Mouse (Mus musculus) hindbrain, embryonic 14.5 days (tissue): Measurements from ENCODE around the gene Hells. TPM values are rescaled to one million over a fixed set of nuclear protein-coding genes. Genes with fewer than 3 reads are reported as not detected.
A peak's percentile ranks its signal among the peaks of the same experiment; 100 is the strongest.

ENCODE experiments used
- ATAC-seq: fragments of 200-750 bp; cut with Nextera tagmentation; 2 replicates; pipeline ENCODE4 v1.8.0; 2017; ENCODE audit warnings: moderate number of reproducible peaks, mild to moderate bottlenecking, moderate TSS enrichment, moderate library complexity; ENCODE audit not compliant: low FRiP score
- DNase-seq: peaks from one replicate; pipeline ENCODE4 v3.0.0-alpha.2; 2015; ENCODE audit warnings: low spot score
- H3K27ac ChIP-seq: fragments of 300-500 bp; sonication (generic); 2 replicates; pipeline ENCODE4 v1.5.1; 2014; ENCODE audit warnings: mild to moderate bottlenecking, moderate library complexity
- H3K27me3 ChIP-seq: fragments of 300-500 bp; sonication (generic); 2 replicates; pipeline ENCODE4 v1.6.1; 2014; ENCODE audit warnings: mild to moderate bottlenecking, low read length, mixed read lengths; ENCODE audit not compliant: control insufficient read depth, insufficient read depth
- H3K36me3 ChIP-seq: fragments of 300-500 bp; sonication (generic); replicated peaks from 2 replicates; pipeline ENCODE4 v1.6.1; 2014; ENCODE audit not compliant: control insufficient read depth, insufficient read depth
- H3K4me1 ChIP-seq: fragments of 300-500 bp; sonication (generic); replicated peaks from 2 replicates; pipeline ENCODE4 v1.6.1; 2014; ENCODE audit warnings: antibody characterized with exemption, low read length, mixed read lengths; ENCODE audit not compliant: control insufficient read depth, insufficient read depth
- H3K4me2 ChIP-seq: fragments of 300-500 bp; sonication (generic); replicated peaks from 2 replicates; pipeline ENCODE4 v1.6.1; 2014; ENCODE audit warnings: mild to moderate bottlenecking, moderate library complexity
- H3K4me3 ChIP-seq: fragments of 300-500 bp; sonication (generic); replicated peaks from 2 replicates; pipeline ENCODE4 v1.5.1; 2014; ENCODE audit warnings: mild to moderate bottlenecking, low read length
- H3K9ac ChIP-seq: fragments of 300-500 bp; sonication (generic); 2 replicates; pipeline ENCODE4 v1.6.1; 2014
- H3K9me3 ChIP-seq: fragments of 300-500 bp; sonication (generic); 2 replicates; pipeline ENCODE4 v1.6.1; 2016; ENCODE audit warnings: low read length; ENCODE audit not compliant: control insufficient read depth
- WGBS: fragments of 180-500 bp; shearing (Covaris S2); extraction: QIAGEN DNeasy Blood & Tissue Kit; methylation state at CpG from one replicate; pipeline ENCODE4 v1.1.7; 2014; 5-methylcytosine and 5-hydroxymethylcytosine counted together
- polyA plus RNA-seq: library from polyadenylated mRNA; unstranded; fragments of >200 nt; fragmentation: Nextera tagmentation; extraction: Ambion mirVana; gene quantifications from 2 replicates; pipeline ENCODE4 v1.2.1, GENCODE M21; 2014

Hells gene
- polyA plus RNA-seq, 1 experiment from 2014 or later, result 9.1 TPM

- DNase-seq, result peak; percentile 26
- 1% methylated on average over 23 of the region's 23 CpGs for WGBS
- H3K4me1 ChIP-seq, result peaks cover 14% of the 10 kb centered on the region; the same call in 1 of the 2 replicates
Observed at GRCm38 (mm10) chr19:38930252-38930787, 395 bp upstream of the Hells start.

GRCm38 (mm10) chr19:38931566-38931890 is 813 bp downstream of the Hells start:
- Histone ChIP-seq H3K36me3 (no peaks in the 10 kb centered on the region; the same call in 1 of the 2 replicates), H3K27ac (no peak overlapping the region), H3K9me3 (no peaks in the 10 kb centered on the region), H3K4me2 (peak overlapping the region; percentile 98), H3K4me1 (peaks cover 14% of the 10 kb centered on the region; the same call in 1 of the 2 replicates), H3K9ac (peak overlapping the region; percentile 91), H3K27me3 (no peaks in the 10 kb centered on the region), H3K4me3 (peak overlapping the region; percentile 76)
- WGBS, result 3% methylated on average over 6 of the region's 6 CpGs
- DNase-seq, result no peak
- no peak for ATAC-seq

More at GRCm38 (mm10) chr19:38930252-38930787, 395 bp upstream of the Hells start:
- H3K27me3 ChIP-seq, result no peaks in the 10 kb centered on the region
- peak overlapping the region; percentile 54; the same call in 1 of the 2 replicates for H3K27ac ChIP-seq
- H3K36me3 ChIP-seq, result no peaks in the 10 kb centered on the region
- H3K9me3 ChIP-seq, result no peaks in the 10 kb centered on the region
- peak overlapping the region; percentile 98 for H3K4me2 ChIP-seq
- H3K4me3 ChIP-seq, result peak overlapping the region; percentile 76
- ATAC-seq, result peak; percentile 46
- H3K9ac ChIP-seq, result peak overlapping the region; percentile 91

- Histone ChIP-seq H3K4me1 (no peaks in the 10 kb centered on the region), H3K27me3 (no peaks in the 10 kb centered on the region), H3K27ac (no peak overlapping the region), H3K9ac (no peak overlapping the region), H3K36me3 (peaks cover 16% of the 10 kb centered on the region; the same call in 1 of the 2 replicates), H3K9me3 (no peaks in the 10 kb centered on the region), H3K4me3 (no peak overlapping the region), H3K4me2 (no peak overlapping the region)
- 97% methylated on average over 2 of the region's 2 CpGs for WGBS
- ATAC-seq (no peak), DNase-seq (no peak)
Observed at GRCm38 (mm10) chr19:38944590-38945307, 14.0 kb downstream of the Hells start.

GRCm38 (mm10) chr19:38970741-38971140 is 40.0 kb downstream of the Hells start:
- WGBS, result 96% methylated on average over 6 of the region's 6 CpGs
- ATAC-seq (no peak), DNase-seq (no peak)
- Histone ChIP-seq H3K27me3 (no peaks in the 10 kb centered on the region), H3K4me3 (no peak overlapping the region), H3K36me3 (0 out of 2 replicates have a peak, but pooled peaks cover 7% of the 10 kb centered on the region), H3K9me3 (no peaks in the 10 kb centered on the region), H3K4me2 (no peak overlapping the region), H3K27ac (no peak overlapping the region), H3K9ac (no peak overlapping the region), H3K4me1 (no peaks in the 10 kb centered on the region)

- Histone ChIP-seq H3K4me3 (no peak overlapping the region), H3K27me3 (no peaks in the 10 kb centered on the region), H3K27ac (no peak overlapping the region), H3K4me1 (no peaks in the 10 kb centered on the region), H3K9ac (no peak overlapping the region), H3K36me3 (0 out of 2 replicates have a peak, but pooled peaks cover 7% of the 10 kb centered on the region), H3K4me2 (no peak overlapping the region), H3K9me3 (no peaks in the 10 kb centered on the region)
- WGBS, result 80% methylated on average over 5 of the region's 5 CpGs
- DNase-seq, result no peak
- no peak for ATAC-seq
Observed at GRCm38 (mm10) chr19:38972581-38972980, 41.9 kb downstream of the Hells start.

- Histone ChIP-seq H3K9ac (no peak overlapping the region), H3K4me2 (no peak overlapping the region), H3K27me3 (no peaks in the 10 kb centered on the region), H3K4me1 (no peaks in the 10 kb centered on the region), H3K4me3 (no peak overlapping the region), H3K9me3 (no peaks in the 10 kb centered on the region), H3K27ac (no peak overlapping the region), H3K36me3 (0 out of 2 replicates have a peak, but pooled peaks cover 7% of the 10 kb centered on the region)
- 64% methylated on average over 7 of the region's 7 CpGs for WGBS
- no peak for ATAC-seq
- no peak for DNase-seq
Observed at GRCm38 (mm10) chr19:38973666-38974065, 43.0 kb downstream of the Hells start.

GRCm38 (mm10) chr19:38976269-38976668 is 45.6 kb downstream of the Hells start:
- H3K9ac ChIP-seq, result no peak overlapping the region
- H3K4me2 ChIP-seq, result no peak overlapping the region
- ATAC-seq (no peak), DNase-seq (no peak)
- H3K36me3 ChIP-seq, result no peaks in the 10 kb centered on the region
- no peak overlapping the region for H3K27ac ChIP-seq
- H3K27me3 ChIP-seq, result no peaks in the 10 kb centered on the region
- H3K4me3 ChIP-seq, result no peak overlapping the region
- no peaks in the 10 kb centered on the region for H3K9me3 ChIP-seq
- H3K4me1 ChIP-seq, result no peaks in the 10 kb centered on the region

- Histone ChIP-seq H3K4me3 (no peak overlapping the region), H3K9ac (no peak overlapping the region), H3K4me1 (no peaks in the 10 kb centered on the region), H3K27me3 (no peaks in the 10 kb centered on the region), H3K9me3 (no peaks in the 10 kb centered on the region), H3K4me2 (no peak overlapping the region), H3K27ac (no peak overlapping the region), H3K36me3 (no peaks in the 10 kb centered on the region)
- peak; percentile 85 for DNase-seq
- no peak for ATAC-seq
- 0% methylated on average over 1 of the region's 1 CpGs for WGBS
Observed at GRCm38 (mm10) chr19:38981966-38982365, 51.3 kb downstream of the Hells start.

GRCm38 (mm10) chr19:38998248-38998647 is 67.5 kb downstream of the Hells start:
- no peak for DNase-seq
- Histone ChIP-seq H3K9ac (no peak overlapping the region), H3K4me3 (no peak overlapping the region), H3K36me3 (no peaks in the 10 kb centered on the region), H3K9me3 (0 out of 2 replicates have a peak, but pooled peaks cover 4% of the 10 kb centered on the region), H3K27ac (no peak overlapping the region), H3K27me3 (no peaks in the 10 kb centered on the region), H3K4me1 (no peaks in the 10 kb centered on the region), H3K4me2 (no peak overlapping the region)
- WGBS, result 86% methylated on average over 4 of the region's 4 CpGs
- ATAC-seq, result no peak
